Mouse (Mus musculus) thymus, postnatal 25 days (tissue): Measurements from ENCODE around the gene Eps8l3.
"Not testable (repeated sequence)": the region's sequence is repeated elsewhere in the genome, so short reads cannot be mapped to it uniquely, and the experiment has no call there.

Source experiments
- DNase-seq: peaks from one replicate; pipeline ENCODE4 v3.0.0; 2022

The Eps8l3 gene

DNA sequence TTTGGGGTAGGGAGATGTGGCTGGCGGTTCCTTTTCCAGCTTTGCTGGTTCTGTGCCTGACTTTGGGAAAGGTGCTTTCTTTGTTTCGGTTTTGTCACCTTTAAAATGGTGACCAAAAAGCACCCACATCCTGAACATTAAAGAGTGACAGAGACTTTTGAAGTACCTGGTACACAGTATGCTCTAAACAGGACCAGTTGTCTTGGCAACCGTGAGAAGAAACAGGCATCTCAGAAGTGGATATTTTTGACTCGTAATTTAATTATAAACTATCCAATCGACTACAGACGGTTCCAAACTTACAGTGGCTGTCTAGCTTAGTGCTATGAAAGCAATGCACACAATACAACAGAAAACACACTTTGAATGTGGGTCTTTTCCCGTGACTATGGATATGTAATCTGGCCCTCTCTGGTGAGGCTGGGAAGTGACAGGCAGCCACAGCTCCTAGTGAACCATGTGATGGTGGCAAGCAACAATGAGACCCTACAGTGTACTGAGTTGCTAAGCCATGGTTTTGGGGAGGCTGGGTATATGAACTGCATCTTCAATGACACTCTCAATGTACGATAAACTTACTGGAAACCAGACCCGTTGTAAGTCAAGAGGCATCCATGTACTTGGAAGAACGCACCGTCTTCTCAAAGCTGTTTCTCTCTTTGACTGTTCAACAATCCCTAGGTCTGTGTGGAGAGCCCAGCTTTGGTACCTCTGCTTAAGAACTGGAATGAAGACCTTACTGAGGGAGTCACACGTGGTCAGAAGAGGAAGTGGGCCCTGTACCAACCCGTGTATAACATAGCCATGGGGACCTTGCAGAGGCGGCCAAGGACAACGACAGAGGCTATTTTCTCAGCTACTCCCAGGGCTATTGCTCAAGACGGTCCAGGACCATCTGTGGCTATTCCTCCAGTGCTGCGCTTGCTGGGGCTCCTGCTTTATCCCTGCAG is 23.5 kb upstream of the Eps8l3 start:
- no peak for DNase-seq

GRCm38 (mm10) chr3:107855368-107855767 is 21.7 kb upstream of the Eps8l3 start:
- DNase-seq: no peak

GRCm38 (mm10) chr3:107857646-107858045 is 19.4 kb upstream of the Eps8l3 start:
- DNase-seq: no peak

GRCm38 (mm10) chr3:107861483-107861882 is 15.5 kb upstream of the Eps8l3 start:
- DNase-seq: not testable (repeated sequence)

GRCm38 (mm10) chr3:107862471-107862870 is 14.6 kb upstream of the Eps8l3 start:
- DNase-seq: no peak

- DNase-seq: no peak
Measured at GRCm38 (mm10) chr3:107863471-107863870, 13.6 kb upstream of the Eps8l3 start.

- peak; percentile 76 for DNase-seq
Measured at GRCm38 (mm10) chr3:107863898-107864603, 13.0 kb upstream of the Eps8l3 start.

GRCm38 (mm10) chr3:107865364-107866091 is 11.5 kb upstream of the Eps8l3 start:
- DNase-seq: no peak

DNA sequence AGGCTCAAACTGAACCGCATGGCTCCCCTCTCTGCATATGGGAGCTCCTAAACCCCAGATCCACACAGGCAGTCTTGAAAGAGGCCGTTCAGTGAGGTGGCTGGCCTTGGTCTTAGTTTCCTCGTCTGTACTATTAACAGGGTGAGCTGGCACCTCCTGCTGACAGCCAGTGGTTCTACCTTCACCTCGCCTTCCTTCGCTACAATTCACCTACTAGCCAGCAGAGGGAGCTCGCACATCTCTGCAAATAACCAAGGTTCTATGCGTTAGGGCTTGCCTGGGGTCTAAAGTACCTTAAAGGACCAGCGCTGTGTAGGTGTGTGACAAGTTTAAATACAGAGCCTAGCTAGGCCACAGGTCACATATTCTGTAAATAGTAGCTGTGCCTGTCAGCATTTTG is 9.9 kb upstream of the Eps8l3 start:
- DNase-seq: peak; percentile 82

GRCm38 (mm10) chr3:107868452-107868851 is 8.6 kb upstream of the Eps8l3 start:
- no peak for DNase-seq

GRCm38 (mm10) chr3:107869097-107869496 is 7.9 kb upstream of the Eps8l3 start:
- DNase-seq: no peak

GRCm38 (mm10) chr3:107869925-107870324 is 7.1 kb upstream of the Eps8l3 start:
- no peak for DNase-seq

- no peak for DNase-seq
Measured at GRCm38 (mm10) chr3:107873335-107874251, 3.4 kb upstream of the Eps8l3 start.

DNA sequence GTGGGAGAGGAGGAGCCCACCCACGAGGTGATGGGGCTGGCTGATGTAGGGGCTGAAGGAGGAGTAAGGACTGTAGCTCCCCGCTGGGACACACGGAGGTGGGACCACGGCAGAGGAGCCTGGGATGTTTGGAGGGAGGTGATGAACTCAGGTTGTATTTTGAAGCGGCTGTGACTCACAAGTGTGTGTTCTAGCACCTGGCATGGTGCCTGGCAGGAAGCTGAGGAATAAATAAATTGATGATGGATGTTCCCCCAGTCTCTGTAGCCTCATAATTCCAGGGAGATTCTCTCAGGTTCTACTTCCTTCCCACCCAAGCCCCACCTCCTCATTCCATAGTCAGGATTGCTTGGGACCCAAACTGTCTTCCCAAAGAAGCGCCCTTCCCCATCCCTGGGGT is 1.8 kb upstream of the Eps8l3 start:
- no peak for DNase-seq

GRCm38 (mm10) chr3:107877747-107878736 is 1.0 kb downstream of the Eps8l3 start:
- no peak for DNase-seq

DNA sequence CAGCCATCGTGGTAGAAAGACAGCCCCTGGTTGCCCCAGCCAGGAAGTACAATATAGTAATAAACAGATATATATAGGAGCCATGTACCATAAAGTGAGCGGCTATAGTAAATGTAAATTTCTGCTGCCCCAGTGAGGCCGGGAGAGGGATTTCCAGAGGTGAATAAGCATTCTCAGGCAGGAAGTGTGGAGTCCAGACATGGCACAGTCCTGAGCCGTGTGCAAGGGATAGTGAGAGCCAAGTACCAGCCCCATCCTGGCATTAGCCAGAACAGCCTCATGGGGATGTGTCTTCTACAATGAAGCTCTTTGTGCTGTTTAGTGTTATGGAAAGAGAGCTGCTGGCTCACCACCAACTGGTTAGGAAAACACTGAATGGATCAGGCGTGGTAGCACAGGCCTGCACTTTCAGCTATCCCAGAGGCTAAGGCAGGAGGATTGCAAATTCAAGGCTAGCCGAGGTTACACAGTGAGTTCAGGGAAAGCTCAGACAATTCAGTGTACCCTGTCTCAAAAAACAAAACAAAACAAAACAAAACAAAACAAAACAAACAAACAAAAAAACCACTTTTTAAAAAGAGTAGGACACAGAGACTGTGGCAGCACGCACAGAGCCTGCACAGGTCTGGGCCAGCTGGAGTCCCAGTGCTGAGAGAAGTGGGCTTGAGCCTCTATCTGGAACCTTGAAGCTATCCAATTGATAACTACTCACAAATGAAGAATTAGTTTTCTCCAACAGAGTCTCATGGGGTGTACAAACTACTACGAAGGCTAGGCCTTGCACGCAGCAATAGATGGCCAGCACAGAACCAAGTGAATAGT is 10.9 kb downstream of the Eps8l3 start:
- DNase-seq: no peak

- not testable (repeated sequence) for DNase-seq
Measured at GRCm38 (mm10) chr3:107889236-107889635, 12.2 kb downstream of the Eps8l3 start.

- DNase-seq: no peak
Measured at GRCm38 (mm10) chr3:107895194-107895719, 18.2 kb downstream of the Eps8l3 start.

- peak; percentile 5 for DNase-seq
Measured at GRCm38 (mm10) chr3:107895720-107896569, 18.9 kb downstream of the Eps8l3 start, which contains the start of gene Gstm5. Gene Gstm5 (plus strand): TSS chr3:107895821.
